Mouse (Mus musculus): ENCODE results near the gene Irf4.

GRCm38 (mm10) chr13:30729245-30729644 is 19.8 kb upstream of the Irf4 start:
- no peak for TF ChIP-seq CTCF (conservative IDR thresholded peaks at IDR 0.05; ENCODE audit: low read length)
- TF ChIP-seq POU5F1 (IDR thresholded peaks at IDR 0.05; ENCODE audit: borderline replicate concordance, low read length): no peak
